Mouse (Mus musculus) adrenal gland, adult 18-20 months (tissue): Measurements from ENCODE around the gene Ftsj3. TPM values are rescaled to one million over a fixed set of nuclear protein-coding genes. Genes with fewer than 3 reads are reported as not detected.
"Not testable (repeated sequence)": the region's sequence is repeated elsewhere in the genome, so short reads cannot be mapped to it uniquely, and the experiment has no call there.

Experiments used
- DNase-seq, 2 experiments: peaks; one replicate each; pipeline ENCODE4 v3.0.0; 2021 to 2022; ENCODE audit warnings: low spot score in 2 of 2
- total RNA-seq, 2 experiments: library from RNA; stranded (reverse); gene quantifications; 1 replicate in 1 of 2; 2 replicates in 1 of 2; pipeline ENCODE4 v1.2.3; 2021

Gene Ftsj3
- total RNA-seq, 2 experiments from 2014 or later = 53.6 to 55.8 TPM

GRCm38 (mm10) chr11:106214856-106215255 is 41.0 kb downstream of the Ftsj3 start:
- DNase-seq = no peak

GRCm38 (mm10) chr11:106212771-106213170 is 43.1 kb downstream of the Ftsj3 start:
- no peak for DNase-seq

DNA sequence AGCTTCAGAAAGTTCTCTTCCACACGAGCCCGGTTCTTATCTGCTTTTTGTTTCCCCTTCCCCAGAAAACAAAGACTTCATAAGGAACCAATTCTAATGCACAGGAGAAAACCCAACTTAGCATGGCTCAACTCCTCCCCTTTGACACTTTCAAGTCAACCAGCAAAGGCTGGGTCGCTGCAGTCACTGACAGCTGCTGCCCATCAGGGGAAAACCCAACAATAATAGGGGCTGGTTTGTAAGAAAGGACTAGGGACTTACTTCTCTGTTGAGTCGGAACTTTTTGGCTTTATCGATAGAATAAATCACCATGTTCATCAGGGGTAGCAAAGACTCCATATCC is 53.8 kb downstream of the Ftsj3 start, which contains the start of gene Strada:
TSS of gene Strada (minus strand) at position 46 of the 343 bp plus-strand sequence.
- DNase-seq = no peak

GRCm38 (mm10) chr11:106201337-106202122 is 54.3 kb downstream of the Ftsj3 start:
- DNase-seq = no peak

- no peak for DNase-seq
Observed at GRCm38 (mm10) chr11:106200756-106201155, 55.1 kb downstream of the Ftsj3 start.

- DNase-seq = not testable (repeated sequence)
Observed at GRCm38 (mm10) chr11:106199997-106200396, 55.9 kb downstream of the Ftsj3 start.

Other genes starting within 250 kb of the Ftsj3 start
- under 1 TPM in 1 of 2 experiments, not detected in 1; 0.29 TPM for gene Kcnh6, start 248.0 kb downstream of the Ftsj3 start, total RNA-seq
- gene Dcaf7, start 219.2 kb downstream of the Ftsj3 start, total RNA-seq = 10 to 100 TPM; 44.5 to 47.6 TPM
- 10 to 100 TPM; 32.3 to 33.3 TPM for gene Taco1, start 190.0 kb downstream of the Ftsj3 start, total RNA-seq
- gene Map3k3, start 171.5 kb downstream of the Ftsj3 start, total RNA-seq = 10 to 100 TPM; 34.3 to 37.3 TPM
- gene Gm10840, start 95.2 kb downstream of the Ftsj3 start, total RNA-seq = not detected
- 10 to 100 TPM in 1 of 2 experiments, 1 to 10 TPM in 1; 9.5 to 11.7 TPM for gene Limd2, start 95.2 kb downstream of the Ftsj3 start, total RNA-seq
- 10 to 100 TPM; 11.6 to 13.1 TPM for gene Strada, start 53.9 kb downstream of the Ftsj3 start, total RNA-seq
- gene Ccdc47, start 39.7 kb downstream of the Ftsj3 start, total RNA-seq = 100 to 1,000 TPM; 106 to 118 TPM
- gene Ddx42, start 39.2 kb downstream of the Ftsj3 start, total RNA-seq = 10 to 100 TPM; 42.1 to 55.2 TPM
- 100 to 1,000 TPM; 157 to 159 TPM for gene Psmc5, start 75 bp upstream of the Ftsj3 start, total RNA-seq
- gene Smarcd2, start 16.9 kb upstream of the Ftsj3 start, total RNA-seq = 10 to 100 TPM; 47.4 to 63.7 TPM
- under 1 TPM; 0.10 to 0.13 TPM for gene Tcam1, start 20.6 kb upstream of the Ftsj3 start, total RNA-seq
- gene Gh, start 45.8 kb upstream of the Ftsj3 start, total RNA-seq = not detected
- gene Cd79b, start 58.7 kb upstream of the Ftsj3 start, total RNA-seq = under 1 TPM; 0.86 to 0.93 TPM
- under 1 TPM; 0.20 to 0.99 TPM for gene Scn4a, start 97.2 kb upstream of the Ftsj3 start, total RNA-seq
- not detected for gene Prr29, start 109.4 kb upstream of the Ftsj3 start, total RNA-seq
- 10 to 100 TPM; 12.5 to 15.0 TPM for gene Icam2, start 132.0 kb upstream of the Ftsj3 start, total RNA-seq
- 100 to 1,000 TPM in 1 of 2 experiments, 10 to 100 TPM in 1; 74.1 to 154 TPM for gene Ern1, start 231.8 kb upstream of the Ftsj3 start, total RNA-seq